Mouse (Mus musculus): ENCODE results near the gene Gm9507.

- TF ChIP-seq CTCF (IDR thresholded peaks at IDR 0.05; ENCODE audit: control insufficient read depth, insufficient read depth, low read length), result no peak
- TF ChIP-seq POLR2A (IDR thresholded peaks at IDR 0.05; ENCODE audit: borderline replicate concordance, control insufficient read depth, low read depth, low read length), result no peak
Observed at GRCm38 (mm10) chr10:77811743-77812142, at the start of gene Gm9507.

Measured in bone marrow, adult 2 months (tissue).